Mouse (Mus musculus) gonadal fat pad, adult 2 months (tissue): ENCODE results near the gene Gm14147. TPM values are rescaled to one million over a fixed set of nuclear protein-coding genes. Genes with fewer than 3 reads are reported as not detected.
"Not testable (repeated sequence)": the region's sequence is repeated elsewhere in the genome, so short reads cannot be mapped to it uniquely, and the experiment has no call there.

Experiments used
- DNase-seq: peaks from one replicate; pipeline ENCODE4 v3.0.0-alpha.2; 2012; ENCODE audit warnings: low read depth
- polyA plus RNA-seq: library from polyadenylated mRNA; depleted of rRNA; stranded (reverse); fragments of >200 nt; gene quantifications from 2 replicates; pipeline ENCODE4 v1.2.3, GENCODE M21; 2012; rRNA removed

Gene Gm14147
- polyA plus RNA-seq = 0.07 and 0.15 TPM in 2 replicates

DNA sequence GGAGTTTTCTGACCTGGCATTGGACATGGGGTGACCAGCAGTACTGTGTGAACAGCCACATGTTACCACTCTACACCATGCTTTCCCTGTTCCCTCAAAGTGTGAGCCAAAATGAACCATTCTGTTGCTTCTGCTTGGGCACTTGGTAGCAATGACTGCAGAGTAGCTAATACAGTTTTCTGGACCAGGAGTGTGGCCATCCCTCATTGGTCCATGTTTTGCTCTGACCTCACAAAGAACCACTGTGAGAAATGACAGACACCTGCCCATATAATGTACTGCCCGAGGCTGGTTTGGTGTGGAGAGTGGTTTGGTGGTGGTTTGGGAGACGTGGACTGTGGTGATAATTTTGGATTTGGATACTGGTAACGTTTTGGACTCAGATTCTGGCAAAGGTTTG, at the start of gene Gm14147:
Gm14147 (plus strand) TSS at position 301 of the 400 bp plus-strand sequence.
- not testable (repeated sequence) for DNase-seq

DNA sequence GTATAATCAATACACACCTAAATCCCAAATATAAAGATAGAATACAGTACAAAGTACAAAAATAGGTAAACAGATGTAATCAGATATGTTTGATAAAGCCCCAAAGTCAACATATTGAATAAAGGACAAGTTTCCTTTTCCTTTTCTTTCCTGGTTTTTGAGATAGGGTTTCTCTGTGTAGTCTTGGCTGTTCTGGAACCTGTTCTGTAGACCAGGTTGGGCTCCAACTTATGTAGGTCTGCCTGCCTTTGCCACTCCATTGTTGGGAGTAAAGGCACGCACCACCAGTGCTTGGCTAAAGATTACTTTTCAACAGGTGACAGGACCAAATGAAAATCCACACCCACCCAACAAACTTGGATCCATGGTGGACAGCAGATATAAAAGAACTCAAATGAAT, 41.4 kb upstream of the Gm14147 start:
- no peak for DNase-seq

DNA sequence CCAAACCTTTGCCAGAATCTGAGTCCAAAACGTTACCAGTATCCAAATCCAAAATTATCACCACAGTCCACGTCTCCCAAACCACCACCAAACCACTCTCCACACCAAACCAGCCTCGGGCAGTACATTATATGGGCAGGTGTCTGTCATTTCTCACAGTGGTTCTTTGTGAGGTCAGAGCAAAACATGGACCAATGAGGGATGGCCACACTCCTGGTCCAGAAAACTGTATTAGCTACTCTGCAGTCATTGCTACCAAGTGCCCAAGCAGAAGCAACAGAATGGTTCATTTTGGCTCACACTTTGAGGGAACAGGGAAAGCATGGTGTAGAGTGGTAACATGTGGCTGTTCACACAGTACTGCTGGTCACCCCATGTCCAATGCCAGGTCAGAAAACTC, 5.8 kb upstream of the Gm14147 start, which contains the start of gene Gm14151:
Gm14151 (minus strand) TSS at position 101 of the 400 bp plus-strand sequence.
- not testable (repeated sequence) for DNase-seq

Other genes starting within 250 kb of the Gm14147 start
- gene Abhd12, start 193.5 kb upstream of the Gm14147 start, polyA plus RNA-seq = 216 and 225 TPM in 2 replicates
- gene Gins1, start 192.8 kb upstream of the Gm14147 start, polyA plus RNA-seq = 1.2 and 1.7 TPM in 2 replicates
- 2.2 and 2.4 TPM in 2 replicates for gene Ninl, start 58.9 kb upstream of the Gm14147 start, polyA plus RNA-seq
- gene Nanp, start 58.8 kb upstream of the Gm14147 start, polyA plus RNA-seq = 3.3 and 3.4 TPM in 2 replicates
- 0.27 TPM in 1 of 2 replicates, not detected in the other for gene Gm14151, start 5.9 kb upstream of the Gm14147 start, polyA plus RNA-seq